Mouse (Mus musculus): ENCODE data around the gene Smarca4. TPM values are rescaled to one million over a fixed set of nuclear protein-coding genes. Genes with fewer than 3 reads are reported as not detected.

The Smarca4 gene
- total and polyA plus RNA-seq, 2 experiments: 13.1 to 15.2 TPM

GRCm38 (mm10) chr9:21726218-21726975, 110.4 kb downstream of the Smarca4 start:
- Histone ChIP-seq H3K9ac (ENCODE audit: low read depth, low read length) (peak overlapping the region; percentile 93), H3K4me3 (ENCODE audit: insufficient read depth, low read depth, low read length) (peak overlapping the region; percentile 40), H3K79me2 (ENCODE audit: control insufficient read depth, insufficient read depth, low read length) (peaks cover 43% of the 10 kb centered on the region), H3K27ac (replicated peaks; ENCODE audit: insufficient read depth, low read depth, low read length) (peak overlapping the region; percentile 89), H3K27me3 (ENCODE audit: control insufficient read depth, insufficient read depth, low read length) (no peaks in the 10 kb centered on the region), H3K36me3 (ENCODE audit: control insufficient read depth, insufficient read depth, low read length) (peaks cover 11% of the 10 kb centered on the region), H3K4me1 (ENCODE audit: control insufficient read depth, insufficient read depth, low read length) (peaks cover 32% of the 10 kb centered on the region)
- 26% methylated on average over 14 of the region's 14 CpGs for WGBS
- no peak for TF ChIP-seq POLR2A (IDR thresholded peaks at IDR 0.05; ENCODE audit: extremely low read depth, insufficient read depth, low read length)
- TF ChIP-seq CTCF (IDR thresholded peaks at IDR 0.05; ENCODE audit: low read depth, low read length): no peak
- peak; percentile 96 for DNase-seq (ENCODE audit: extremely low read depth, low read depth, low spot score)

GRCm38 (mm10) chr9:21728261-21728832, 112.4 kb downstream of the Smarca4 start:
- TF ChIP-seq POLR2A (IDR thresholded peaks at IDR 0.05; ENCODE audit: extremely low read depth, insufficient read depth, low read length): no peak
- no peak for TF ChIP-seq CTCF (IDR thresholded peaks at IDR 0.05; ENCODE audit: low read depth, low read length)
- Histone ChIP-seq H3K4me1 (ENCODE audit: control insufficient read depth, insufficient read depth, low read length) (peaks cover 30% of the 10 kb centered on the region), H3K27ac (replicated peaks; ENCODE audit: insufficient read depth, low read depth, low read length) (peak overlapping the region; percentile 89), H3K79me2 (ENCODE audit: control insufficient read depth, insufficient read depth, low read length) (peaks cover 51% of the 10 kb centered on the region), H3K4me3 (ENCODE audit: insufficient read depth, low read depth, low read length) (no peak overlapping the region; the same call in 1 of the 2 replicates), H3K36me3 (ENCODE audit: control insufficient read depth, insufficient read depth, low read length) (peaks cover 26% of the 10 kb centered on the region), H3K27me3 (ENCODE audit: control insufficient read depth, insufficient read depth, low read length) (no peaks in the 10 kb centered on the region), H3K9ac (ENCODE audit: low read depth, low read length) (peak overlapping the region; percentile 49)
- peak; percentile 81 for DNase-seq (ENCODE audit: extremely low read depth, low read depth, low spot score)
- 36% methylated on average over 10 of the region's 10 CpGs for WGBS

GRCm38 (mm10) chr9:21729264-21729663, 113.3 kb downstream of the Smarca4 start:
- no peak overlapping the region for H3K4me3 ChIP-seq (ENCODE audit: insufficient read depth, low read depth, low read length)
- no peaks in the 10 kb centered on the region for H3K27me3 ChIP-seq (ENCODE audit: control insufficient read depth, insufficient read depth, low read length)
- TF ChIP-seq CTCF (IDR thresholded peaks at IDR 0.05; ENCODE audit: low read depth, low read length): no peak
- TF ChIP-seq POLR2A (IDR thresholded peaks at IDR 0.05; ENCODE audit: extremely low read depth, insufficient read depth, low read length): no peak
- H3K9ac ChIP-seq (ENCODE audit: low read depth, low read length): peak overlapping the region; percentile 35
- DNase-seq (ENCODE audit: extremely low read depth, low read depth, low spot score): peak; percentile 39
- 28% methylated on average over 7 of the region's 7 CpGs for WGBS
- H3K27ac ChIP-seq (replicated peaks; ENCODE audit: insufficient read depth, low read depth, low read length): peak overlapping the region; percentile 89
- peaks cover 35% of the 10 kb centered on the region for H3K4me1 ChIP-seq (ENCODE audit: control insufficient read depth, insufficient read depth, low read length)
- peaks cover 35% of the 10 kb centered on the region for H3K36me3 ChIP-seq (ENCODE audit: control insufficient read depth, insufficient read depth, low read length)
- H3K79me2 ChIP-seq (ENCODE audit: control insufficient read depth, insufficient read depth, low read length): peaks cover 50% of the 10 kb centered on the region

GRCm38 (mm10) chr9:21732288-21732687, 116.3 kb downstream of the Smarca4 start:
- Histone ChIP-seq H3K4me1 (ENCODE audit: control insufficient read depth, insufficient read depth, low read length) (peaks cover 53% of the 10 kb centered on the region), H3K27me3 (ENCODE audit: control insufficient read depth, insufficient read depth, low read length) (no peaks in the 10 kb centered on the region), H3K36me3 (ENCODE audit: control insufficient read depth, insufficient read depth, low read length) (peaks cover 47% of the 10 kb centered on the region), H3K4me3 (ENCODE audit: insufficient read depth, low read depth, low read length) (no peak overlapping the region), H3K9ac (ENCODE audit: low read depth, low read length) (no peak overlapping the region), H3K79me2 (ENCODE audit: control insufficient read depth, insufficient read depth, low read length) (peaks cover 41% of the 10 kb centered on the region), H3K27ac (replicated peaks; ENCODE audit: insufficient read depth, low read depth, low read length) (no peak overlapping the region)
- 94% methylated on average over 9 of the region's 9 CpGs for WGBS
- no peak for TF ChIP-seq POLR2A (IDR thresholded peaks at IDR 0.05; ENCODE audit: extremely low read depth, insufficient read depth, low read length)
- TF ChIP-seq CTCF (IDR thresholded peaks at IDR 0.05; ENCODE audit: low read depth, low read length): no peak
- peak; percentile 4 for DNase-seq (ENCODE audit: extremely low read depth, low read depth, low spot score)

GRCm38 (mm10) chr9:21733446-21733845, 117.5 kb downstream of the Smarca4 start:
- H3K36me3 ChIP-seq (ENCODE audit: control insufficient read depth, insufficient read depth, low read length): peaks cover 58% of the 10 kb centered on the region
- H3K4me1 ChIP-seq (ENCODE audit: control insufficient read depth, insufficient read depth, low read length): peaks cover 44% of the 10 kb centered on the region
- H3K9ac ChIP-seq (ENCODE audit: low read depth, low read length): no peak overlapping the region
- no peak overlapping the region for H3K27ac ChIP-seq (replicated peaks; ENCODE audit: insufficient read depth, low read depth, low read length)
- no peaks in the 10 kb centered on the region for H3K27me3 ChIP-seq (ENCODE audit: control insufficient read depth, insufficient read depth, low read length)
- 98% methylated on average over 17 of the region's 17 CpGs for WGBS
- DNase-seq (ENCODE audit: extremely low read depth, low read depth, low spot score): no peak
- peaks cover 34% of the 10 kb centered on the region for H3K79me2 ChIP-seq (ENCODE audit: control insufficient read depth, insufficient read depth, low read length)
- TF ChIP-seq CTCF (IDR thresholded peaks at IDR 0.05; ENCODE audit: low read depth, low read length) (no peak), POLR2A (IDR thresholded peaks at IDR 0.05; ENCODE audit: extremely low read depth, insufficient read depth, low read length) (no peak)
- no peak overlapping the region for H3K4me3 ChIP-seq (ENCODE audit: insufficient read depth, low read depth, low read length)

GRCm38 (mm10) chr9:21733989-21734388, 118.0 kb downstream of the Smarca4 start:
- H3K27me3 ChIP-seq (ENCODE audit: control insufficient read depth, insufficient read depth, low read length): no peaks in the 10 kb centered on the region
- DNase-seq (ENCODE audit: extremely low read depth, low read depth, low spot score): peak; percentile 9
- H3K4me1 ChIP-seq (ENCODE audit: control insufficient read depth, insufficient read depth, low read length): peaks cover 39% of the 10 kb centered on the region
- peaks cover 63% of the 10 kb centered on the region for H3K36me3 ChIP-seq (ENCODE audit: control insufficient read depth, insufficient read depth, low read length)
- no peak overlapping the region for H3K4me3 ChIP-seq (ENCODE audit: insufficient read depth, low read depth, low read length)
- no peak overlapping the region for H3K27ac ChIP-seq (replicated peaks; ENCODE audit: insufficient read depth, low read depth, low read length)
- WGBS: 87% methylated on average over 7 of the region's 7 CpGs
- no peak overlapping the region for H3K9ac ChIP-seq (ENCODE audit: low read depth, low read length)
- TF ChIP-seq POLR2A (IDR thresholded peaks at IDR 0.05; ENCODE audit: extremely low read depth, insufficient read depth, low read length) (no peak), CTCF (IDR thresholded peaks at IDR 0.05; ENCODE audit: low read depth, low read length) (no peak)
- peaks cover 28% of the 10 kb centered on the region for H3K79me2 ChIP-seq (ENCODE audit: control insufficient read depth, insufficient read depth, low read length)

Data from liver, adult 2 months (tissue).